Mouse (Mus musculus): Measurements from ENCODE around the gene Slc35b2. TPM values are rescaled to one million over a fixed set of nuclear protein-coding genes. Genes with fewer than 3 reads are reported as not detected.

The Slc35b2 gene
- polyA plus RNA-seq, 1 experiment from 2014 or later = 131 TPM

GRCm38 (mm10) chr17:45599446-45600242 lies 36.0 kb downstream of the Slc35b2 start, which contains the start of gene Slc29a1:
Slc29a1 (minus strand) TSS chr17:45599606.
- 19% methylated on average over 31 of the region's 32 CpGs for WGBS
- Histone ChIP-seq H3K27me3 (ENCODE audit: control insufficient read depth, insufficient read depth, low read depth, low read length) (0 out of 2 replicates have a peak, but pooled peaks cover 2% of the 10 kb centered on the region), H3K4me3 (ENCODE audit: low read length) (peak within 1 kb of the TSS; percentile 44), H3K36me3 (ENCODE audit: control insufficient read depth, insufficient read depth, low read length) (no peaks in the 10 kb centered on the region), H3K4me1 (replicated peaks; ENCODE audit: control insufficient read depth, insufficient read depth, low read length) (peaks cover 30% of the 10 kb centered on the region), H3K9me3 (ENCODE audit: control insufficient read depth, low read length) (no peaks in the 10 kb centered on the region), H3K4me2 (ENCODE audit: low read depth, low read length) (peak within 1 kb of the TSS; percentile 71), H3K27ac (ENCODE audit: low read length) (no peak within 1 kb of the TSS), H3K9ac (ENCODE audit: low read length) (peak within 1 kb of the TSS; percentile 61)
- ATAC-seq (ENCODE audit: low read depth) = peak; percentile 34

GRCm38 (mm10) chr17:45600267-45600666 lies 36.6 kb downstream of the Slc35b2 start:
- 72% methylated on average over 8 of the region's 8 CpGs for WGBS
- Histone ChIP-seq H3K9me3 (ENCODE audit: control insufficient read depth, low read length) (no peaks in the 10 kb centered on the region), H3K4me2 (ENCODE audit: low read depth, low read length) (no peak overlapping the region), H3K4me3 (ENCODE audit: low read length) (no peak overlapping the region), H3K27me3 (ENCODE audit: control insufficient read depth, insufficient read depth, low read depth, low read length) (0 out of 2 replicates have a peak, but pooled peaks cover 2% of the 10 kb centered on the region), H3K27ac (ENCODE audit: low read length) (no peak overlapping the region), H3K36me3 (ENCODE audit: control insufficient read depth, insufficient read depth, low read length) (no peaks in the 10 kb centered on the region), H3K4me1 (replicated peaks; ENCODE audit: control insufficient read depth, insufficient read depth, low read length) (peaks cover 28% of the 10 kb centered on the region), H3K9ac (ENCODE audit: low read length) (no peak overlapping the region)
- no peak for ATAC-seq (ENCODE audit: low read depth)

DNA sequence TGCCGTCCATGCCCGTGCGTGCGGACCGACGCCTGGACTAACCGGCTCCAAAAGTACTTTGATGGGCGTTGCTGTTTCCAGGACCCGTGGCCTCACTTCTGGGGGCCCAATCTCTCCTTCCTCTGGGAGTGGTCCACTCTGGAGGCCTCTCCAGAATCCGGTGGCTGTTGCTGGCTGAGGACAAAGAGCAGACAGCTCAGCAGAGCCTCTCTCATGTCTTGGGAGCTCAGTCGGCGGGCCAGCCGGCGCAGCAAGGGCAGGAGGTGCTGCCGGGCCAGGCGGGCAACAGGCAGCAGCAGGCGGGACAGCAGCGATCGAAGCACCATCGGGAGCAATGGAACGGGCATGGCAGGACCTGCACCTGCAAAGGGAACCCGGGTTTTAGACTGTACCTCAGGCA lies 37.7 kb downstream of the Slc35b2 start:
- no peak overlapping the region for H3K27ac ChIP-seq (ENCODE audit: low read length)
- H3K9me3 ChIP-seq (ENCODE audit: control insufficient read depth, low read length) = no peaks in the 10 kb centered on the region
- 0 out of 2 replicates have a peak overlapping the region, but pooled peaks have one; percentile 9 for H3K4me3 ChIP-seq (ENCODE audit: low read length)
- H3K9ac ChIP-seq (ENCODE audit: low read length) = peak overlapping the region; percentile 21
- no peak for ATAC-seq (ENCODE audit: low read depth)
- peaks cover 20% of the 10 kb centered on the region for H3K4me1 ChIP-seq (replicated peaks; ENCODE audit: control insufficient read depth, insufficient read depth, low read length)
- 18% methylated on average over 22 of the region's 22 CpGs for WGBS
- 0 out of 2 replicates have a peak, but pooled peaks cover 2% of the 10 kb centered on the region for H3K27me3 ChIP-seq (ENCODE audit: control insufficient read depth, insufficient read depth, low read depth, low read length)
- no peaks in the 10 kb centered on the region for H3K36me3 ChIP-seq (ENCODE audit: control insufficient read depth, insufficient read depth, low read length)
- peak overlapping the region; percentile 29 for H3K4me2 ChIP-seq (ENCODE audit: low read depth, low read length)

DNA sequence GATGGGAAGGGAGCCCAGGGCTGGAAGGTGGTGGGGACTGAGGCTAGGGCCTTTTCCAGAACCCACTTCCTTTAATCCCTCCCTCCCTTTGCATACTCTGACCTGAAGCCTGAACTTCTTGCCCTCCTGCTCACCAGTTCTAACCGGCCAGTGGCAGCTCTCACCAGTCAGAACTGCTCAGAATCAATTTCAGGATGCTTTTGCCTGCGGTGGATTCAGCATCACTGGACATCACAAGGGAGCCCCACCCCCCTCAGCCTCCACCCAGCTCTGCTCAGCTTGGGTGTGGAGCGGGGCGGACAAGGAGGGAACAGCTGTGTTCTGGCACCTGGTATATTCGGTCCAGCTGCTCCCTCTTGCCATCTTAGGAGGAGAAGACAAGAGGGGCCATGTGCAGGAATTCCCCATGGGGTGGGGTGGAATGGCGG lies 38.2 kb downstream of the Slc35b2 start, which contains the start of gene Mymx:
TSS of gene Mymx (minus strand) at position 226 of the 428 bp plus-strand sequence.
- ATAC-seq (ENCODE audit: low read depth) = no peak
- WGBS = 52% methylated on average over 6 of the region's 6 CpGs
- Histone ChIP-seq H3K4me2 (ENCODE audit: low read depth, low read length) (peak within 1 kb of the TSS; percentile 29), H3K27me3 (ENCODE audit: control insufficient read depth, insufficient read depth, low read depth, low read length) (0 out of 2 replicates have a peak, but pooled peaks cover 2% of the 10 kb centered on the region), H3K27ac (ENCODE audit: low read length) (no peak within 1 kb of the TSS), H3K36me3 (ENCODE audit: control insufficient read depth, insufficient read depth, low read length) (no peaks in the 10 kb centered on the region), H3K9ac (ENCODE audit: low read length) (peak within 1 kb of the TSS; percentile 21), H3K9me3 (ENCODE audit: control insufficient read depth, low read length) (no peaks in the 10 kb centered on the region), H3K4me3 (ENCODE audit: low read length) (0 out of 2 replicates have a peak within 1 kb of the TSS, but pooled peaks have one; percentile 9), H3K4me1 (replicated peaks; ENCODE audit: control insufficient read depth, insufficient read depth, low read length) (peaks cover 14% of the 10 kb centered on the region)

GRCm38 (mm10) chr17:45602984-45603383 lies 39.3 kb downstream of the Slc35b2 start:
- Histone ChIP-seq H3K9ac (ENCODE audit: low read length) (no peak overlapping the region), H3K36me3 (ENCODE audit: control insufficient read depth, insufficient read depth, low read length) (no peaks in the 10 kb centered on the region), H3K27me3 (ENCODE audit: control insufficient read depth, insufficient read depth, low read depth, low read length) (0 out of 2 replicates have a peak, but pooled peaks cover 2% of the 10 kb centered on the region), H3K4me1 (replicated peaks; ENCODE audit: control insufficient read depth, insufficient read depth, low read length) (peaks cover 13% of the 10 kb centered on the region; the same call in 1 of the 2 replicates), H3K4me3 (ENCODE audit: low read length) (no peak overlapping the region), H3K9me3 (ENCODE audit: control insufficient read depth, low read length) (peaks cover 3% of the 10 kb centered on the region; the same call in 1 of the 2 replicates), H3K27ac (ENCODE audit: low read length) (no peak overlapping the region), H3K4me2 (ENCODE audit: low read depth, low read length) (no peak overlapping the region)
- no peak for ATAC-seq (ENCODE audit: low read depth)
- 85% methylated on average over 3 of the region's 3 CpGs for WGBS

GRCm38 (mm10) chr17:45606992-45607879 lies 43.6 kb downstream of the Slc35b2 start:
- Histone ChIP-seq H3K27me3 (ENCODE audit: control insufficient read depth, insufficient read depth, low read depth, low read length) (no peaks in the 10 kb centered on the region), H3K4me2 (ENCODE audit: low read depth, low read length) (no peak overlapping the region), H3K27ac (ENCODE audit: low read length) (no peak overlapping the region), H3K36me3 (ENCODE audit: control insufficient read depth, insufficient read depth, low read length) (no peaks in the 10 kb centered on the region), H3K9me3 (ENCODE audit: control insufficient read depth, low read length) (peaks cover 3% of the 10 kb centered on the region; the same call in 1 of the 2 replicates), H3K9ac (ENCODE audit: low read length) (no peak overlapping the region), H3K4me3 (ENCODE audit: low read length) (no peak overlapping the region), H3K4me1 (replicated peaks; ENCODE audit: control insufficient read depth, insufficient read depth, low read length) (0 out of 2 replicates have a peak, but pooled peaks cover 5% of the 10 kb centered on the region)
- no peak for ATAC-seq (ENCODE audit: low read depth)
- WGBS = 75% methylated on average over 15 of the region's 15 CpGs

DNA sequence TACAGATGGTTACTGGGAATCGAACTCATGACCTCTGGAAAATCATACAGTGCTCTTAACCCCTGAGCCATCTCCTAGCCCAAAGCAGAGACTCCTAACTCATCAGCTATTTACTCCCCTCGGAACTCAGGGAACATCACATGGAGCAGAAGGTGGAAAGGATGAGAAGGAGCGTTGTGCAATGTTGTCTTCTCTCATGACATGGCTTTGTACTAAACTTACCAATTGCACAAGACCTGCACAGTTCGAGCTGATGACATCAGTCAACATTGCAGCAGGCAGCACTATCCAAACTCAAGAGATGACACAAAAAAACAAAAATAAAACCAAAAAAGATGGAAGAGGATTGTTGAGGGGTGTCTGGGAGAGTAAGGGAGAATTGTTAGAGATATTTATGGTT lies 44.7 kb downstream of the Slc35b2 start:
- no peak overlapping the region for H3K4me2 ChIP-seq (ENCODE audit: low read depth, low read length)
- no peak overlapping the region for H3K9ac ChIP-seq (ENCODE audit: low read length)
- no peaks in the 10 kb centered on the region for H3K27me3 ChIP-seq (ENCODE audit: control insufficient read depth, insufficient read depth, low read depth, low read length)
- H3K4me3 ChIP-seq (ENCODE audit: low read length) = no peak overlapping the region
- no peak for ATAC-seq (ENCODE audit: low read depth)
- no peak overlapping the region for H3K27ac ChIP-seq (ENCODE audit: low read length)
- H3K4me1 ChIP-seq (replicated peaks; ENCODE audit: control insufficient read depth, insufficient read depth, low read length) = 0 out of 2 replicates have a peak, but pooled peaks cover 5% of the 10 kb centered on the region
- H3K9me3 ChIP-seq (ENCODE audit: control insufficient read depth, low read length) = peaks cover 3% of the 10 kb centered on the region; the same call in 1 of the 2 replicates
- 82% methylated on average over 4 of the region's 4 CpGs for WGBS
- no peaks in the 10 kb centered on the region for H3K36me3 ChIP-seq (ENCODE audit: control insufficient read depth, insufficient read depth, low read length)

DNA sequence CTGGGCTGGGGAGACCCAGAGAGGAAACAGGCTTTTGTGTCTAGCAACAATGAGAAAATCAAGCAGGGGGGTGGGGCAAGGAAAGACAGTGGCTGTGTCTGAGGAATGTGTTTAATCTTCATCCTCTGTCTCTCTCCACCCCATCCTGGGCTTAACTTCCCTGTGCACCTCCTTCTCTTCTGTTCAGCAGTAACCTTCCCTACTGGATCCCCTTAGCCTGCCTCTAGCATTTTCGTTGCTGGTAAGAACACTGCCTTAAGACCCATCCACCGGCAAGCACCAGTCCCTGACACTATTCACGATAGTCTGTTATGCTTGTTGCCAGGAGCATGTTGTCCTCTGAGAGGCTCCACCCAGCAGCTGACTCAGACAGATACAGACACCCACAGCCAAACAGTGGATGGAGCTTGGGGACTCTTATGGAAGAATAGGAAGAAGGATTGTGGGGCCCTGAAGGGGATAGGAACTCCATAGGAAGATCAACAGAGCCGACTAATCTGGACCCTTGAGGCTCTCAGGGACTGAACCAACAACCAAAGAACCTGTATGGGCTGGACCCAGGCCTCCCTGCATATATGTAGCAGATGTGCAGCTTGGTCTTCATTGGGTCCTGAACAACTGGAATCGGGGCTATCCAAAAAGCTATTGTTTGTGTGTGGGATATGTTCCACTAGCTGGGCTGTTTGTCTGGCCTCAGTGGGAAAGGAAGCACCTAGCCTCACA lies 46.6 kb downstream of the Slc35b2 start:
- no peaks in the 10 kb centered on the region for H3K36me3 ChIP-seq (ENCODE audit: control insufficient read depth, insufficient read depth, low read length)
- 29% methylated on average over 5 of the region's 5 CpGs for WGBS
- H3K4me3 ChIP-seq (ENCODE audit: low read length) = no peak overlapping the region
- H3K27ac ChIP-seq (ENCODE audit: low read length) = peak overlapping the region; percentile 10
- no peak overlapping the region for H3K4me2 ChIP-seq (ENCODE audit: low read depth, low read length)
- H3K9me3 ChIP-seq (ENCODE audit: control insufficient read depth, low read length) = peaks cover 3% of the 10 kb centered on the region; the same call in 1 of the 2 replicates
- no peak overlapping the region for H3K9ac ChIP-seq (ENCODE audit: low read length)
- H3K27me3 ChIP-seq (ENCODE audit: control insufficient read depth, insufficient read depth, low read depth, low read length) = no peaks in the 10 kb centered on the region
- ATAC-seq (ENCODE audit: low read depth) = peak; percentile 71
- 0 out of 2 replicates have a peak, but pooled peaks cover 5% of the 10 kb centered on the region for H3K4me1 ChIP-seq (replicated peaks; ENCODE audit: control insufficient read depth, insufficient read depth, low read length)

Data from lung, embryonic 16.5 days (tissue).